Mouse (Mus musculus): Measurements from ENCODE around the gene Itpr2. TPM values are rescaled to one million over a fixed set of nuclear protein-coding genes. Genes with fewer than 3 reads are reported as not detected.
A peak's percentile ranks its signal among the peaks of the same experiment; 100 is the strongest.

Itpr2 gene
- polyA plus RNA-seq, 1 experiment = 0.14 TPM

DNA sequence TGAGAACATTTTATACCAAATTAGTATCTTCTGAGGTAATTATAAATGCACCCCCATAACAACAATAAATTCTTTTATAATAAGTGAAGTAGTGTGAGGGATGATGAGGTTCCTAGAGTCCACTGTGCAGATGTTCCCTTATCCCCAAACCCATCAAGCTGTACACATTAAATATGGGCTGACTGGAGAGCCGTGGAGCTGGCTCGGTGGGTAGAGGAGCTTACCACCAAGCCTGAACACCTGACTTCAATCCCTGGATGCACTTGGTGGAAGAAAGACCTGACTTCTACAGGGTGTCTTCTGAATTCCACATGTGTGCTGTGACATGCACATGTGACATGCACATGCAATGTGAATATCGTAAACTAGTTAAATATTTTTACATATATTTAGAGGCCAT, 260.7 kb downstream of the Itpr2 start:
- Histone ChIP-seq H3K4me1 (ENCODE audit: control insufficient read depth) (peaks cover 2% of the 10 kb centered on the region; the same call in 1 of the 2 replicates), H3K9me3 (ENCODE audit: control insufficient read depth, low read length) (peaks cover 11% of the 10 kb centered on the region), H3K27me3 (ENCODE audit: control insufficient read depth) (no peaks in the 10 kb centered on the region), H3K4me3 (replicated peaks) (no peak overlapping the region), H3K36me3 (ENCODE audit: control insufficient read depth) (peaks cover 5% of the 10 kb centered on the region)
- TF ChIP-seq TAL1 (IDR thresholded peaks at IDR 0.05; ENCODE audit: low read length) (no peak), GATA1 (IDR thresholded peaks at IDR 0.05; ENCODE audit: low read length) (no peak)

DNA sequence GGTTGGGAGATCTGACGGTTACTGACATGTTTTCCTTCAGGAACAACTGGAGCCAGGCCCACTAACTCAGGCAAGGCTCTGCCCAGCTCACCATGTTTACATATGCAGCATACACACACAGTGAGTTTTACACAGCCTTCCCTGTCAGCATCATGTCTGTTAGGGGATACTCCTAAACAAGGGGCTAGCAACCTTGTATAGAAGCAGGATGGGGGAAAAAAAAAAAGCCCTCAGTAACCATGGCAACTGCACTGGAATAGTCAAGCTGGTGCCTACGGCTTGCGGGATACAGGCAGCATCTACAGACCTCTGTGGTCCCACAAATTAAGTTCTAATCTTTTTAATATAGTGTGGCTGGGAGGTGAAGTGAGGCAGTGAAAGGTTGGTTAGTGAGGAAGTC, 266.9 kb downstream of the Itpr2 start:
- Histone ChIP-seq H3K9me3 (ENCODE audit: control insufficient read depth, low read length) (peaks cover 8% of the 10 kb centered on the region), H3K36me3 (ENCODE audit: control insufficient read depth) (peaks cover 44% of the 10 kb centered on the region), H3K27me3 (ENCODE audit: control insufficient read depth) (no peaks in the 10 kb centered on the region), H3K4me1 (ENCODE audit: control insufficient read depth) (peaks cover 20% of the 10 kb centered on the region), H3K4me3 (replicated peaks) (no peak overlapping the region)
- TF ChIP-seq TAL1 (IDR thresholded peaks at IDR 0.05; ENCODE audit: low read length) = no peak
- TF ChIP-seq GATA1 (IDR thresholded peaks at IDR 0.05; ENCODE audit: low read length) = no peak

- H3K4me3 ChIP-seq (replicated peaks) = no peak overlapping the region
- peaks cover 50% of the 10 kb centered on the region for H3K36me3 ChIP-seq (ENCODE audit: control insufficient read depth)
- H3K27me3 ChIP-seq (ENCODE audit: control insufficient read depth) = no peaks in the 10 kb centered on the region
- TF ChIP-seq TAL1 (IDR thresholded peaks at IDR 0.05; ENCODE audit: low read length) (no peak), GATA1 (IDR thresholded peaks at IDR 0.05; ENCODE audit: low read length) (no peak)
- H3K4me1 ChIP-seq (ENCODE audit: control insufficient read depth) = peaks cover 28% of the 10 kb centered on the region
- H3K9me3 ChIP-seq (ENCODE audit: control insufficient read depth, low read length) = peaks cover 8% of the 10 kb centered on the region
These were observed 267.6 kb downstream of the Itpr2 start for GRCm38 (mm10) chr6:146234417-146234816.

DNA sequence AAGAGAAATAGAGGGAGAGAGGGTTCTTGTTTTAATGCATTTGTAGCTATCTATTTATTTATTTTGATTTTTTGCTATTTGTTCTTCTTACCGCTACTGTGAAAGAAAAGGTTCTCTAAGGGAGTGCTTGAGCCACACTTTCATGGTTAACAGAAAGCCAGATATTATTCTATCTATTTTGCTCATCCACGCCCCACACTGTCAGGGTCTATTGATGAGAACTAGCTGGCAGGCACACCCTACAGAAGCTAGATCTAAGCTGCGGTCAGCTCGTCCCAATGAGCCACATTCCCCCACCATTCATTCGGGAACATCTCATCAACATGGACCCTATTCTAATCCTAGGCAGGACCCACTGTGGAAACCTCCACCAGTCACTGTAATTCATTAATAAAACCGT, 271.1 kb downstream of the Itpr2 start:
- peaks cover 61% of the 10 kb centered on the region for H3K4me1 ChIP-seq (ENCODE audit: control insufficient read depth)
- peaks cover 76% of the 10 kb centered on the region for H3K36me3 ChIP-seq (ENCODE audit: control insufficient read depth)
- peak overlapping the region; percentile 47 for H3K4me3 ChIP-seq (replicated peaks)
- no peaks in the 10 kb centered on the region for H3K27me3 ChIP-seq (ENCODE audit: control insufficient read depth)
- H3K9me3 ChIP-seq (ENCODE audit: control insufficient read depth, low read length) = peaks cover 4% of the 10 kb centered on the region
- TF ChIP-seq TAL1 (IDR thresholded peaks at IDR 0.05; ENCODE audit: low read length) = no peak
- TF ChIP-seq GATA1 (IDR thresholded peaks at IDR 0.05; ENCODE audit: low read length) = no peak

- Histone ChIP-seq H3K36me3 (ENCODE audit: control insufficient read depth) (peaks cover 80% of the 10 kb centered on the region), H3K4me3 (replicated peaks) (peak overlapping the region; percentile 47), H3K4me1 (ENCODE audit: control insufficient read depth) (peaks cover 63% of the 10 kb centered on the region), H3K27me3 (ENCODE audit: control insufficient read depth) (no peaks in the 10 kb centered on the region), H3K9me3 (ENCODE audit: control insufficient read depth, low read length) (peaks cover 4% of the 10 kb centered on the region)
- TF ChIP-seq GATA1 (IDR thresholded peaks at IDR 0.05; ENCODE audit: low read length) (no peak), TAL1 (IDR thresholded peaks at IDR 0.05; ENCODE audit: low read length) (no peak)
These were observed 271.6 kb downstream of the Itpr2 start for GRCm38 (mm10) chr6:146230373-146230788.

- Histone ChIP-seq H3K4me3 (replicated peaks) (peak overlapping the region; percentile 47), H3K9me3 (ENCODE audit: control insufficient read depth, low read length) (peaks cover 4% of the 10 kb centered on the region), H3K27me3 (ENCODE audit: control insufficient read depth) (no peaks in the 10 kb centered on the region), H3K36me3 (ENCODE audit: control insufficient read depth) (peaks cover 82% of the 10 kb centered on the region), H3K4me1 (ENCODE audit: control insufficient read depth) (peaks cover 61% of the 10 kb centered on the region)
- no peak for TF ChIP-seq TAL1 (IDR thresholded peaks at IDR 0.05; ENCODE audit: low read length)
- TF ChIP-seq GATA1 (IDR thresholded peaks at IDR 0.05; ENCODE audit: low read length) = no peak
These were observed 272.1 kb downstream of the Itpr2 start for GRCm38 (mm10) chr6:146229967-146230366.

- peaks cover 63% of the 10 kb centered on the region for H3K4me1 ChIP-seq (ENCODE audit: control insufficient read depth)
- peaks cover 4% of the 10 kb centered on the region for H3K9me3 ChIP-seq (ENCODE audit: control insufficient read depth, low read length)
- H3K4me3 ChIP-seq (replicated peaks) = no peak overlapping the region
- TF ChIP-seq TAL1 (IDR thresholded peaks at IDR 0.05; ENCODE audit: low read length) = no peak
- H3K36me3 ChIP-seq (ENCODE audit: control insufficient read depth) = peaks cover 86% of the 10 kb centered on the region
- H3K27me3 ChIP-seq (ENCODE audit: control insufficient read depth) = no peaks in the 10 kb centered on the region
These were observed 272.5 kb downstream of the Itpr2 start for GRCm38 (mm10) chr6:146229519-146229918.

DNA sequence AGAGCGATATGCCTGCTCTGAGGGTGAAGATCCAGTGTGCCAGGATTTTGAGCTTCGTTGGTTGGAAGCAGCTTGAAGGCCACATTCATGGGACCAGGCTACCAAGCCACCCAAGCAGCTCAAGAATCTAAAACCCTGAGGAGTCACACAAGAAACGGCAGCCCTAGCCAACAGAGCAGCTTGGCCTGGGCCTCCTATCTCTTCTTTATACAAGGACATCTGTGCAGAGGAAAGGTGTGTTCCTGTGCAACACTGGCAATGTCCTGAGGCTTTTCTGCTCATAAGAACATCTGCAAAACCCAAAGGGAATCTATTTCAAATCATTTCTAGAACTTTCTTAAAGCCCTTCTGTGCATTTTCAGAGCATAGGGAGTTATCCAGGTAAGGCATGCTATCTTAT, 274.0 kb downstream of the Itpr2 start:
- peak; percentile 45; the same call in 2 of the 3 replicates for TF ChIP-seq TAL1 (IDR thresholded peaks at IDR 0.05; ENCODE audit: low read length)
- TF ChIP-seq GATA1 (IDR thresholded peaks at IDR 0.05; ENCODE audit: low read length) = no peak
- H3K4me1 ChIP-seq (ENCODE audit: control insufficient read depth) = peaks cover 74% of the 10 kb centered on the region
- H3K4me3 ChIP-seq (replicated peaks) = peak overlapping the region; percentile 9
- H3K9me3 ChIP-seq (ENCODE audit: control insufficient read depth, low read length) = peaks cover 4% of the 10 kb centered on the region
- peaks cover 94% of the 10 kb centered on the region for H3K36me3 ChIP-seq (ENCODE audit: control insufficient read depth)
- no peaks in the 10 kb centered on the region for H3K27me3 ChIP-seq (ENCODE audit: control insufficient read depth)

DNA sequence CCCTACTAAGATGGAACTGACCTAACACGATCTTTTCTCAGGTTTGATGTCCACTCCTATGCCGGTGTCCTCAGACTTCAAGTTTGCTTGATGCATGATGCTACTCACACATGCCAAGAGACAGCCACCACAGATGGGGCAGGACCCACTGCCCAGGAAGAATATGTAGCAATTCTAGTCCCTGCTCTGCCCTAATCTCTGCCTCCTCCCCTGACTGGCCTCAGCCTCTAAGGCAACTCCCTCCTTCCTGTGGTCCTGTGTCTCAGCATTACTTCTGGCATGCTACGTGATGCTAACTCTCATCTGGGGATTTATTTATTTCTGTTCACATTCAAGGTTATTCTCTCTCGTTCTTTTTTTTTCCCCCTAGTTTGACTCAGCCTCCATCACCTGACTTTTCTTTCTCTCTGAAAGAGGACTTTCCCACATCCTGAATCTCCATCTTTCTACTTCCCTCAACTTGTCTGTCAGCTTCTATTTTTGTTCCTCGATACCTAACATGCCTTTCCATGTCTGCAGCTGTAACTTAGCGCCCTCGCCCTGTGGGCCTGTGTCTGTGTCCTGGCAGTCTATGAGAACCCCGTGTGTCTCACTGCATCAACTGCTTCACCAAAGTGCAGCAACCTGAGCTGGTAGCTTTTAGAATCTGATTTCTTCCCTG, 279.5 kb downstream of the Itpr2 start:
- H3K4me1 ChIP-seq (ENCODE audit: control insufficient read depth) = peaks cover 82% of the 10 kb centered on the region
- H3K9me3 ChIP-seq (ENCODE audit: control insufficient read depth, low read length) = no peaks in the 10 kb centered on the region
- TF ChIP-seq GATA1 (IDR thresholded peaks at IDR 0.05; ENCODE audit: low read length) = no peak
- no peak for TF ChIP-seq TAL1 (IDR thresholded peaks at IDR 0.05; ENCODE audit: low read length)
- peak overlapping the region; percentile 82 for H3K4me3 ChIP-seq (replicated peaks)
- H3K36me3 ChIP-seq (ENCODE audit: control insufficient read depth) = peaks cover 76% of the 10 kb centered on the region
- H3K27me3 ChIP-seq (ENCODE audit: control insufficient read depth) = no peaks in the 10 kb centered on the region
